Mouse (Mus musculus) neural tube, embryonic 13.5 days (tissue): ENCODE data around the gene Ugt1a5. TPM values are rescaled to one million over a fixed set of nuclear protein-coding genes. Genes with fewer than 3 reads are reported as not detected.

Source experiments
- ATAC-seq: fragments of 200-750 bp; cut with Nextera tagmentation; 2 replicates; pipeline ENCODE4 v1.8.0; 2017; ENCODE audit warnings: low read depth, mild to moderate bottlenecking, moderate TSS enrichment, moderate library complexity
- H3K27ac ChIP-seq: fragments of 300-500 bp; sonication (generic); replicated peaks from 2 replicates; pipeline ENCODE4 v1.5.1; 2015; ENCODE audit warnings: moderate library complexity, mild to moderate bottlenecking, inconsistent platforms
- H3K27me3 ChIP-seq: fragments of 300-500 bp; sonication (generic); 2 replicates; pipeline ENCODE4 v1.6.1; 2015; ENCODE audit warnings: mild to moderate bottlenecking, inconsistent platforms
- H3K36me3 ChIP-seq: fragments of 300-500 bp; sonication (generic); 2 replicates; pipeline ENCODE4 v1.6.1; 2015; ENCODE audit warnings: mild to moderate bottlenecking, inconsistent platforms
- H3K4me1 ChIP-seq: fragments of 300-500 bp; sonication (generic); replicated peaks from 2 replicates; pipeline ENCODE4 v1.6.1; 2015; ENCODE audit warnings: inconsistent platforms
- H3K4me2 ChIP-seq: fragments of 300-500 bp; sonication (generic); 2 replicates; pipeline ENCODE4 v1.6.1; 2015; ENCODE audit warnings: inconsistent platforms, mild to moderate bottlenecking, moderate library complexity
- H3K4me3 ChIP-seq: fragments of 300-500 bp; sonication (generic); 2 replicates; pipeline ENCODE4 v1.5.1; 2015; ENCODE audit warnings: mild to moderate bottlenecking, inconsistent platforms
- H3K9ac ChIP-seq: fragments of 300-500 bp; sonication (generic); 2 replicates; pipeline ENCODE4 v1.6.1; 2015; ENCODE audit warnings: moderate library complexity, mild to moderate bottlenecking, inconsistent platforms
- H3K9me3 ChIP-seq: fragments of 300-500 bp; sonication (generic); 2 replicates; pipeline ENCODE4 v1.6.1; 2016; ENCODE audit warnings: inconsistent platforms
- WGBS: fragments of 180-500 bp; shearing (Covaris S2); methylation state at CpG from one replicate; pipeline ENCODE4 v1.1.7; 2015; 5-methylcytosine and 5-hydroxymethylcytosine counted together
- polyA plus RNA-seq: library from polyadenylated mRNA; unstranded; fragments of >200 nt; fragmentation: Nextera tagmentation; extraction: Ambion mirVana; gene quantifications from 2 replicates; pipeline ENCODE4 v1.2.1, GENCODE M21; 2015

The Ugt1a5 gene
- polyA plus RNA-seq, 1 experiment from 2014 or later = not detected

DNA sequence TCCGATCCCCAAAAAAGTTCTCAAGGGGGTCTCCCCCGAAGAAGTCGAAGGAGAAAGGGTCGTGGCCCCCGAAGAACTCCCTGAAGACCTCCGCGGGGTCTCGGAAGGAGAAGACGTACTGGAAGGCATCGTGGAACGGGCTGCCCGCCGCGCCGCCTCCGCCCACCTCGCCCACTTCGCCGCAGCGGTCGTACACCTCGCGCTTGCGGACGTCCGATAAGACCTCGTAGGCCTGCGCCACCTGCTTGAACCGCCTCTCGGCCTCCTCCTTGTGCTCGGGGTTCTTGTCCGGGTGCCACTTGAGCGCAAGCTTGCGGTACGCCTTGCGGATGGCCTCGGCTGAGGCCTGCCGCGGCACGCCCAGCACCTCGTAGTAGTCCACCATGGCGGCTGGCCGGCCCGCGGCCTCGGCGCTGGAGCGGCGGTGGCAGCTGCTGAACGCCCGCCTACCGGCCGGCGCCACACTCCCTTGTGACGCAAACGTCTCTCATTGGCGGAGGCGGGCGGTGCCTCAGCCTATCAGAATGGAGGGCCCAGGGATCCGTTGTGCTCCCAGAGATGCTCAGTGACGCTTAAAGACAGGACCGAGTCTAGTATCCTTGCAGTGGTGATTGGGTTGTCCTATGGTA is 39.6 kb downstream of the Ugt1a5 start, which contains the start of gene Dnajb3:
Gene Dnajb3 (minus strand): TSS at position 489 of the 629 bp plus-strand sequence.
- H3K9ac ChIP-seq = peak within 1 kb of the TSS; percentile 80
- H3K4me2 ChIP-seq = peak within 1 kb of the TSS; percentile 73
- peaks cover 9% of the 10 kb centered on the region for H3K9me3 ChIP-seq
- WGBS = 5% methylated on average over 62 of the region's 62 CpGs
- H3K36me3 ChIP-seq = no peaks in the 10 kb centered on the region
- peak; percentile 100 for ATAC-seq
- peaks cover 5% of the 10 kb centered on the region; the same call in 1 of the 2 replicates for H3K4me1 ChIP-seq
- peak within 1 kb of the TSS; percentile 47 for H3K4me3 ChIP-seq
- peak within 1 kb of the TSS; percentile 57; the same call in 1 of the 2 replicates for H3K27ac ChIP-seq
- no peaks in the 10 kb centered on the region for H3K27me3 ChIP-seq

DNA sequence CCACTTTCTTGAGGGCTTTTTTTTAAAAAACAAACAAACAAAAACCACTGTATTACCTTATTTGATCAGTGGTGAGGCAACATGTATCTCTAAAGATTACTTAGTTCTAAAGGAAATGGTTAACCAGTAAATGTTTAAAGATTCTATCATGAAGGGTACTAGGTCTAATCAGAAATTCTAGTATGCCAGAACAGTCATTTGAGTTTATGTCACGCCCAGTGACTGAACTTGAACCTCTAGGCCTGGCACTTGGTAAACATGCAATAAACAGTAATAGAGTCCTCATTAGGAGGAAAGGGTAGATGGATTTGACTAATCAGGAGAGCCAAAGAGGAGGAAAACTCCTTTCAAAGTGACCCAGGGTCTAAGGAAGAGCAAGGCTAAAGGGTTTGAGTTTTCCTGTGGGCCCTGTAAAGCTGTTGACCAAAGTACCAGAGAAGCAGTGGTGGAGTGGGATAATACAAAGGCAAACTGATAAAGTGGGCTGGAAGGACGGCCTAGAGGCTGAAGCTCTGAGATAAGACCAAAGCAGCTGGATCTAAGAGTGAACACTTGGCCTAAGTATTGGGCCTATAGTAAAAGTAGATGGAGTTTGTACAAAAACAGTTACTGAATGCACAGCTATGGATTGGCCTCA is 41.1 kb downstream of the Ugt1a5 start:
- no peak for ATAC-seq
- Histone ChIP-seq H3K27ac (no peak overlapping the region), H3K9ac (no peak overlapping the region), H3K4me1 (peaks cover 5% of the 10 kb centered on the region; the same call in 1 of the 2 replicates), H3K9me3 (peaks cover 16% of the 10 kb centered on the region), H3K4me3 (no peak overlapping the region), H3K4me2 (no peak overlapping the region), H3K36me3 (no peaks in the 10 kb centered on the region), H3K27me3 (no peaks in the 10 kb centered on the region)
- WGBS = 84% methylated on average over 2 of the region's 2 CpGs

DNA sequence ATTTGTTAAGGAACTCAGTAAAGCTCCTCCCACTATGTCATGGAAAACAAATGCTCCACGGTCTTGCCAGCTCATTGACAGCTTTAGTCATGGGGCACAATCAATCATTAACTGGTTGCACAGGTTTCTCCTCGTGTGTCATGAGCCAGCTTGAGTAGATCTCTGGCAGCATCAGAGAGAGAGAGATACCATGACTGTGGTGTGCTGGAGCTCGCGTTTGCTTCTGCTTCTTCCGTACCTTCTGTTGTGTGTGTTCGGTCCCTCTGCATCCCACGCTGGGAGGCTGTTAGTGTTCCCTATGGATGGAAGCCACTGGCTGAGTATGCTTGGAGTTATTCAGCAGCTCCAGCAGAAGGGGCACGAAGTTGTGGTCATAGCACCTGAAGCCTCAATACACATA is 46.0 kb downstream of the Ugt1a5 start, which contains the start of gene Ugt1a1:
Gene Ugt1a1 (plus strand): TSS at position 148 of the 400 bp plus-strand sequence.
- ATAC-seq = no peak
- 68% methylated on average over 8 of the region's 8 CpGs for WGBS
- H3K9me3 ChIP-seq = peaks cover 53% of the 10 kb centered on the region
- no peak within 1 kb of the TSS for H3K4me3 ChIP-seq
- H3K27me3 ChIP-seq = no peaks in the 10 kb centered on the region
- H3K4me1 ChIP-seq = no peaks in the 10 kb centered on the region
- no peaks in the 10 kb centered on the region for H3K36me3 ChIP-seq
- no peak within 1 kb of the TSS for H3K9ac ChIP-seq
- no peak within 1 kb of the TSS for H3K4me2 ChIP-seq
- H3K27ac ChIP-seq = no peak within 1 kb of the TSS

DNA sequence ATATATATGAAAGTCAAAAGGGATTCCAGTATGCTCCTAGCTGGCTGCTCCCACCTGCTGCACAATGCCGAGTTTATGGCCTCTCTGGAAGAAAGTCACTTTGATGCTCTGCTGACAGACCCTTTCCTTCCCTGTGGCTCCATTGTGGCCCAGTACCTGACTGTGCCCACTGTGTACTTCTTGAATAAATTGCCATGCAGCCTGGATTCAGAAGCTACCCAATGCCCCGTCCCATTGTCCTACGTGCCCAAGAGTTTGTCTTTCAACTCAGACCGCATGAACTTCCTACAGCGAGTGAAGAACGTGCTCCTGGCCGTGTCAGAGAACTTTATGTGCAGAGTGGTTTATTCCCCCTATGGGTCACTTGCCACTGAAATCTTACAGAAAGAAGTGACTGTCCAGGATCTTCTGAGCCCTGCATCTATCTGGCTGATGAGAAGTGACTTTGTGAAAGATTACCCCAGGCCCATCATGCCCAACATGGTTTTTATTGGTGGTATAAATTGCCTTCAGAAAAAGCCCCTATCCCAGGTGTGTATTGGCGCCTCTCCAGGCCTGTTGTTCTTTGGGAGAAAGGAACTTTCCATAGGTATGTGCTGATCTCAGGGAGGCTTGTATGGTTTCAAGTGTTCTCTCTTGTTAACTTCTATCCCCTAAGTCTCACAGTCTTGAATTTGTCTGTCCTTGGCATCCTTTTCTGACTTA is 46.7 kb downstream of the Ugt1a5 start:
- H3K27me3 ChIP-seq = no peaks in the 10 kb centered on the region
- peaks cover 59% of the 10 kb centered on the region for H3K9me3 ChIP-seq
- H3K4me1 ChIP-seq = no peaks in the 10 kb centered on the region
- H3K27ac ChIP-seq = no peak overlapping the region
- no peak overlapping the region for H3K4me2 ChIP-seq
- no peak overlapping the region for H3K4me3 ChIP-seq
- no peaks in the 10 kb centered on the region for H3K36me3 ChIP-seq
- 0 out of 2 replicates have a peak, but pooled peaks have one; percentile 32 for ATAC-seq
- 62% methylated on average over 8 of the region's 8 CpGs for WGBS
- no peak overlapping the region for H3K9ac ChIP-seq

DNA sequence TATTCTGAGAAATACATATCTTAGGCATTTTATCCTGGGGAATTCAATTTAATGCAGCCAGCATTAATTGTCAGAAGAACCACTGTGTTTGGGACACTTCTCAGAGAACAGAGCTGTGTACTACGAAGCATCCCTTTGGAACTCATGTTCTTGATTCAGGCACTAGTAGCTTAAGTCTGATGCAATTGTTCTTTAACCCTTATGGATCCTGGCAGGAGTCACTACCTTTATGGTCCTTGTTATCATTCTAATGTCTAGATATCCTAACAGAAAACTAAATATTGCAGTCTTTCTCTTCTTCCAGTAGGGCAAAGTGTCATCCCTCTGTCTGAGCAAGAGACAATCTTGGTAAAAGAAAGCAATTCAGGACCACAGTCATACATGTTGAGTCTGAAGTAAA is 47.2 kb downstream of the Ugt1a5 start:
- 82% methylated on average over 1 of the region's 1 CpGs for WGBS
- no peak for ATAC-seq

DNA sequence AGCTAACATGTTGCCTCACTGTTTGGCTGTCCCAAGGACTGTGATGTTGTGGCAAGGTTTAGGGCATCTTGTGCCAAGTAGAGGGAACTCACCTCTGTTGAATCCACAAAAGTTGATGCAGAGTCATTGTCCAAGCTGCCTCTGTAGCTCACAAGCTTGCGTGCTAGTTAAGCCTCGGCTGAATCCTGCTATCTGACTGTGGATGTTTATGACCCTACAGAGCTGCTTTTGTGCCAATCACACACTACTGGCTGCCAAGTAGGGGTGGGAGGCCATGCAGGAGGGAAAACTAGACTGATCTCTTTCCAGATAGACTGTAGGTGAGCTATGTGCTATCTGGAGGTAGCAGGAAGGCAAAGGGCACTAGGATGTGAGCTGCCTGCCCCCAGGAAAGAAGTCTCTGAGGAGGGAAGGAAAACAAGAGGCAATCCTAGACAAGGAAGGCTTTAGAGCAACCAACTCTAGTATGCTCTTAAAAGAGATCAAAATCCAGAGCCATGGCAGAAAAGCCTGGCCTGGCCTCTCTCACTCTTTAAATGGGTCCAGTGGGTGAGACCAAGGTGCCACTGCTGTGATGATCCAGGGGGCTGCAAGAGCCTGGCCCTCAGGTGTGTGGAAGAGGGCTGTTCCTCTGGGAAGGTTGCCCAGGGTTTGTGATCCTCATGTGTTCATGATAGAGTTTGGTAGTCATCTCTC is 48.1 kb downstream of the Ugt1a5 start:
- Histone ChIP-seq H3K9ac (no peak overlapping the region), H3K36me3 (no peaks in the 10 kb centered on the region), H3K4me1 (no peaks in the 10 kb centered on the region), H3K9me3 (peaks cover 62% of the 10 kb centered on the region), H3K27me3 (no peaks in the 10 kb centered on the region), H3K4me2 (no peak overlapping the region), H3K27ac (no peak overlapping the region), H3K4me3 (no peak overlapping the region)
- no peak for ATAC-seq
- 81% methylated on average over 2 of the region's 2 CpGs for WGBS

More for the DNA sequence above, 47.2 kb downstream of the Ugt1a5 start:
- H3K27ac ChIP-seq = no peak overlapping the region
- no peak overlapping the region for H3K4me2 ChIP-seq
- no peaks in the 10 kb centered on the region for H3K27me3 ChIP-seq
- peaks cover 62% of the 10 kb centered on the region for H3K9me3 ChIP-seq
- no peaks in the 10 kb centered on the region for H3K4me1 ChIP-seq
- H3K36me3 ChIP-seq = no peaks in the 10 kb centered on the region
- no peak overlapping the region for H3K4me3 ChIP-seq
- no peak overlapping the region for H3K9ac ChIP-seq

DNA sequence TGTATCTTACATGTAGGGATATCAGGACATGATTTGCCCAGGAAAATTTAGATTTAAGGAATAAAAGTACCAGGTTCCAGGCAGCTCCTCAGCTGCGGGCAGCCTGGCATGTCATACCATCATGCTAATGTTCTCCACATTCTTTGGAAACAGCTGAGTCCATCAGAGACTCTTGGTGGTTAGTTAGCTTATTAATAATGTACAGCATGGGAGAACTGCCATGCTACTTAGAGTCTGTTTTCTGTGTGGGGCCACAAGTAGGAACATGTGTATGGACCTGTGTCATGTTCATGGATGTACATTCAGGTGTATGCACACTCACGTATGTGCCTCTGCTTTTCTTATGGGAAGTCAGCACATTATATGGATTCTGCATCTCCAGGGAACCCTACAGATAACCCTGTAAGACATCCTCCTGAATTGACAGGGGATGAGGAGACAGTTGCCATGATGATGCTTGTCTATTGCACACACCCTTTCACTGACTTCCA is 48.7 kb downstream of the Ugt1a5 start:
- Histone ChIP-seq H3K4me1 (no peaks in the 10 kb centered on the region), H3K4me3 (no peak overlapping the region), H3K27ac (no peak overlapping the region), H3K36me3 (no peaks in the 10 kb centered on the region), H3K27me3 (no peaks in the 10 kb centered on the region), H3K9ac (no peak overlapping the region), H3K9me3 (peaks cover 62% of the 10 kb centered on the region), H3K4me2 (no peak overlapping the region)
- no peak for ATAC-seq
- 79% methylated on average over 2 of the region's 2 CpGs for WGBS

DNA sequence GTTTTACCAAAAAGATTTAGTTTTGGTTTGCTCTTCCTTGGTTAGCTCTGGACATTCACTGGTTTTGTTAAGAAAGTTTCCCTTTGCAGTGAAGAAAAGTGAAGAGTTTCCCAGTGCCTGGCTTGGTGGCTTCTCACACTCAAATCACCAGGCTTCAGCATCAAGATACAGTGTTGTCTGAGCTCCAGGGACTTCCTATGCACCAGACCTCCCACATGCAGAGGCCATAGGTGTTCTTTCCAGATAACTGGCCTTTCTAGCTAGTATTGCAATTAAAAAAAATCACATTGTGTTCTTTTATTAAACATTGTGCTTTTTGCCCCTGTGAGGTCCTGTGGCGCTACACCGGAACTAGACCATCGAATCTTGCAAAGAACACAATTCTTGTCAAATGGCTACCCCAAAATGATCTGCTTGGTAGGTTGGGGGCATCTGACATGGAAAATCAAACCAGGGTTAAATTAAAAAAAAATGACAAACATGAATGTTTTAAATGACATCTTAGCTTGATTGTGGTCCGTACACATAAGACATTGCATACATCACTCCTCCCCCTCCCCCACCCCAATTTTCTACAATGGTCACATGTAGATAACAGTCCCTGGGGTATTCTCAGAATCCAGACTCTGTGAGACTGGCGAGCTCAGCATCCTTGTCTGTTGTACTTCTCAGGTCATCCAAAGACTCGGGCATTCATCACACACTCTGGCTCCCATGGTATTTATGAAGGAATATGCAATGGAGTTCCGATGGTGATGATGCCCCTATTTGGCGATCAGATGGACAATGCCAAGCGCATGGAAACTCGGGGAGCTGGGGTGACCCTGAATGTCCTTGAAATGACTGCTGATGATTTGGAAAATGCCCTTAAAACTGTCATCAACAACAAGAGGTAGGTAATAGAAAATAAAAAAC is 49.9 kb downstream of the Ugt1a5 start:
- Histone ChIP-seq H3K4me1 (no peaks in the 10 kb centered on the region), H3K36me3 (no peaks in the 10 kb centered on the region), H3K9me3 (peaks cover 62% of the 10 kb centered on the region), H3K4me3 (no peak overlapping the region), H3K27me3 (no peaks in the 10 kb centered on the region), H3K27ac (no peak overlapping the region), H3K4me2 (no peak overlapping the region), H3K9ac (no peak overlapping the region)
- peak; percentile 20; the same call in 1 of the 2 replicates for ATAC-seq
- WGBS = 72% methylated on average over 10 of the region's 10 CpGs

DNA sequence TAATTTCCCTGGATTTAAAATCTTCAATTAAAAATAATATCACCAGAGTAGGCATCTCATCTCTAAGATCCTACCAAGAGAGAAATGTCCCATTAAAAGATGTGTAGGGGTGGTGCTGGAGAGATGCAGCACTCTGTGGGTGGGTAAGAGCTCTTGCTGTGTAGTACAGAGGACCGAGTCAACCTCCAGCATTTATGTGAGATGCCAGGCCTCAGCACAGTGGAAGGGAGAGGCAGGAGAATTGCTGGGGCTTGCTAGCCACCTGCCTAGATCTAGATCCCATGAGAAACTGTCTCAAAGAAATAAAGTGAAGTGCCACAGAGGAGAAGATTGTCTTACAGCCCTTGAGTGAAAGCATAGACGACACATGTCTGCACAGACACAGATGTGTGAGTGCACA is 50.7 kb downstream of the Ugt1a5 start:
- no peak overlapping the region for H3K4me3 ChIP-seq
- H3K4me1 ChIP-seq = no peaks in the 10 kb centered on the region
- no peak overlapping the region for H3K27ac ChIP-seq
- H3K9ac ChIP-seq = no peak overlapping the region
- ATAC-seq = no peak
- H3K9me3 ChIP-seq = peaks cover 59% of the 10 kb centered on the region
- WGBS = 55% methylated on average over 2 of the region's 2 CpGs
- H3K27me3 ChIP-seq = no peaks in the 10 kb centered on the region
- H3K4me2 ChIP-seq = no peak overlapping the region
- H3K36me3 ChIP-seq = no peaks in the 10 kb centered on the region

DNA sequence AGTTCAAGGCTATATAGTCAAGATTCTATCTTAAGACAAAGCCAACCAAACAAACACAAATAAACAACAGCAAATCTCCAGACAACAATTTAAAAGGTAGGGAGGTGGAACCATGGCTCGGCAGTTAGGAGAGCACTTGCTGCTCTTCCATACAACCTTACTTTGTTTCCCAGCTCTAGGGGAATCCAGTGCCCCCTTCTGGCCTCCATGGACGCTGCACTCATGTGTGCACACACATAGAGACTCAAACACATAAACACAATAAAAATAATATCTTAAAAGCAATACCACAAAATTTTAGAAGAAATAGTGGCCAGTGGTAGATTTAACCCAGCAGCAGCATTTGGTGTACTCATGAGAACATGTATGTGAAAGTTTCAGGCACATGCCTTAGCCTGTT is 51.3 kb downstream of the Ugt1a5 start:
- Histone ChIP-seq H3K9ac (no peak overlapping the region), H3K9me3 (peaks cover 55% of the 10 kb centered on the region), H3K27ac (no peak overlapping the region), H3K4me3 (no peak overlapping the region), H3K4me2 (no peak overlapping the region), H3K36me3 (no peaks in the 10 kb centered on the region), H3K4me1 (no peaks in the 10 kb centered on the region), H3K27me3 (no peaks in the 10 kb centered on the region)
- WGBS = 63% methylated on average over 2 of the region's 2 CpGs
- no peak for ATAC-seq

DNA sequence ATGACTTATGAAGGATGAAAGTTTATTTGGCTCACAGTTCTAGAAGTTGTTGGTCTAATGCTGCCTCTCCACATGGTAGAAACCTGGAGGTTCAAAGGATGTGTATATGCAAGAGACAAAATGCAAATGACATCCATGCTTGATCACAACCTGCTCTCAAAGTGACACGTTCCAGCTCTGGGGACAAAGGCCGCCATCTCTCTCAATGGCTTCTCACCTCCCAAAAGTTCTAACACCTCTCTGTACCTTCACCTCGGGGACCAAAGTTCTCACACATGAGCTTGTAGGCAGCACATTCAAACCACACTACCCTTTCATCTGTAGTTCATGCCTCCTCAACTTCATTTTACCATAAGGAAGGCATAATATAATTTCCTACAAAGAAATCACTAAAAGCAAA is 51.8 kb downstream of the Ugt1a5 start:
- Histone ChIP-seq H3K27ac (no peak overlapping the region), H3K27me3 (no peaks in the 10 kb centered on the region), H3K4me3 (no peak overlapping the region), H3K9me3 (peaks cover 53% of the 10 kb centered on the region), H3K9ac (no peak overlapping the region), H3K36me3 (no peaks in the 10 kb centered on the region), H3K4me1 (no peaks in the 10 kb centered on the region), H3K4me2 (no peak overlapping the region)
- ATAC-seq = no peak
- 45% methylated on average over 3 of the region's 3 CpGs for WGBS
